Comparison of ENCODE assay signal across 16 mouse cellular contexts in the genomic region with DNA sequence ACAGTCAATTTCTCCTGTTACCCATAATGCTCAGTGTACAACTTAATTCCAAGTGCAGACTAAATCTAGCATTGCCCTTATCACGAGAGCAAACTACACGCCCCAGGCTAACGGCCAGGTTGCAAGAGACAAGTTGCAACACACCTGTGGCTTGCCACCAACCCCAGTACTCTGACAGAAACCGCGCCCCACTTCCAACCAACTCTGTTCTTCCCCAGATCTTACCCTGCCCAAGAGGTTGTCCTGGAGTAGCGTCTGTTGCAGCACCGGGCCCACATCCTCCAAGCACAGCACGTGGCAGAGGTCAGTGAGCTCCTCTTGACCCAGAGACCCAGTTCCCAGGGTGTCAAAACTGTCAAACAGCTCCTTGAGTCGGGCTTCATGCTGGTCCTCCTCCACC. TPM values are rescaled to one million over a fixed set of nuclear protein-coding genes. Genes with fewer than 3 reads are reported as not detected.
DNase-seq lines count a peak whose midpoint lies in the region; TF ChIP-seq lines count a peak whose summit lies in the region.
"Had no signal": no experiment of that assay in that cellular context is flagged by ENCODE, and none has a peak within 500 bp of the region (broad histone marks: within the 10 kb centered on the region; RNA-seq: fewer than 3 reads in every experiment).

No protein-coding gene starts in this region.

- no peak overlapping the region for H3K27ac ChIP-seq in gastrocnemius, adult 2 months
- H3K27ac ChIP-seq: embryonic facial prominence, embryonic 12.5 days; forebrain, embryonic 10.5 days; left cerebral cortex, adult 2 months; midbrain, embryonic 12.5 days had no signal

- H3K4me3 ChIP-seq in gastrocnemius, adult 2 months, result no peak overlapping the region
- H3K4me3 ChIP-seq: embryonic facial prominence, embryonic 12.5 days; forebrain, embryonic 10.5 days; left cerebral cortex, adult 2 months; midbrain, embryonic 12.5 days had no signal

- intact Hi-C loops in gastrocnemius, adult 2 months (cut with DNase I), result no loop called here
- intact Hi-C loops in left cerebral cortex, postnatal 14 days (cut with DNase I), result no loop called here

- peak; percentile 26 for DNase-seq in gastrocnemius, adult 2 months
- DNase-seq in gastrocnemius, adult 18-20 months (ENCODE audit: low spot score), result no peak
- peak; percentile 28 for DNase-seq in urinary bladder, postnatal 25 days (ENCODE audit: low spot score)
- DNase-seq in urinary bladder, postnatal 10 days (ENCODE audit: low spot score), result no peak
- DNase-seq in lung, postnatal 36 days, result peak; percentile 81
- DNase-seq in kidney, adult 8-10 months, result no peak
- no peak for DNase-seq in left cerebral cortex, postnatal 14 days (ENCODE audit: low spot score in 2 of 2)
- DNase-seq in T-cell, adult 2 months (ENCODE audit: low spot score), result no peak
- DNase-seq: B cell, adult 2 months; cerebellum, postnatal 14 days; heart, postnatal 4 days had no signal

- no peak for TF ChIP-seq CTCF in gastrocnemius, adult 2 months (IDR thresholded peaks at IDR 0.05)

RNA-seq across cellular contexts. Expression of gene Nin, which starts 11.1 kb away (rescaled TPM):
- 10 to 100 TPM; 23.6 to 24.6 TPM for total RNA-seq in gastrocnemius, adult 2 months (2021)
- total RNA-seq in gastrocnemius, adult 18-20 months (2021), result 10 to 100 TPM; 22.2 to 33.3 TPM
- total RNA-seq in left cerebral cortex, postnatal 14 days (2021), result 10 to 100 TPM; 44.5 to 53.7 TPM

RNA-seq across cellular contexts. Expression of gene Abhd12b, which starts 51.5 kb away (rescaled TPM):
- total RNA-seq in gastrocnemius, adult 2 months (2021), result not detected
- not detected for total RNA-seq in gastrocnemius, adult 18-20 months (2021)
- total RNA-seq in left cerebral cortex, postnatal 14 days (2021), result not detected
- total RNA-seq: ES-E14; heart, postnatal 4 days had no signal

Comparison
In these comparisons a context has a peak if more than half of its experiments do, and no peak if none do; other contexts are left out.
1. DNase-seq: peak in gastrocnemius, adult 2 months (single experiment), urinary bladder, postnatal 25 days (single experiment) and lung, postnatal 36 days (single experiment); none in gastrocnemius, adult 18-20 months (single experiment), urinary bladder, postnatal 10 days (single experiment), kidney, adult 8-10 months (0 of 2), left cerebral cortex, postnatal 14 days (0 of 2) and T-cell, adult 2 months (single experiment).